Mouse (Mus musculus) stomach, embryonic 14.5 days (tissue): ENCODE data around the gene Ppp1r12c. TPM values are rescaled to one million over a fixed set of nuclear protein-coding genes. Genes with fewer than 3 reads are reported as not detected.
A peak's percentile ranks its signal among the peaks of the same experiment; 100 is the strongest.

Source experiments
- ATAC-seq: fragments of 200-750 bp; cut with Nextera tagmentation; 2 replicates; pipeline ENCODE4 v1.8.0; 2017; ENCODE audit warnings: low read depth, moderate TSS enrichment; ENCODE audit not compliant: insufficient number of reproducible peaks, insufficient read depth, low FRiP score
- H3K27ac ChIP-seq: fragments of 300-500 bp; sonication (generic); 2 replicates; pipeline ENCODE4 v1.5.1; 2014; ENCODE audit warnings: mild to moderate bottlenecking, low read length, moderate library complexity, mixed read lengths
- H3K27me3 ChIP-seq: fragments of 300-500 bp; sonication (generic); 2 replicates; pipeline ENCODE4 v1.6.1; 2014; ENCODE audit warnings: low read length, control low read depth, mixed read lengths; ENCODE audit not compliant: control insufficient read depth, insufficient read depth
- H3K36me3 ChIP-seq: fragments of 300-500 bp; sonication (generic); 2 replicates; pipeline ENCODE4 v1.6.1; 2014; ENCODE audit warnings: mild to moderate bottlenecking, control low read depth, low read length, moderate library complexity, mixed read lengths; ENCODE audit not compliant: control insufficient read depth, insufficient read depth
- H3K4me1 ChIP-seq: fragments of 300-500 bp; sonication (generic); 2 replicates; pipeline ENCODE4 v1.6.1; 2014; ENCODE audit warnings: low read length, control low read depth, mixed read lengths; ENCODE audit not compliant: control insufficient read depth, insufficient read depth
- H3K4me2 ChIP-seq: fragments of 300-500 bp; sonication (generic); replicated peaks from 2 replicates; pipeline ENCODE4 v1.6.1; 2014; ENCODE audit warnings: low read depth, low read length, control low read depth
- H3K4me3 ChIP-seq: fragments of 300-500 bp; sonication (generic); 2 replicates; pipeline ENCODE4 v1.5.1; 2014; ENCODE audit warnings: low read depth, low read length, control low read depth
- H3K9ac ChIP-seq: fragments of 300-500 bp; sonication (generic); replicated peaks from 2 replicates; pipeline ENCODE4 v1.6.1; 2014; ENCODE audit warnings: low read depth, mild to moderate bottlenecking, control low read depth, low read length, moderate library complexity, mixed read lengths
- H3K9me3 ChIP-seq: fragments of 300-500 bp; sonication (generic); 2 replicates; pipeline ENCODE4 v1.6.1; 2016; ENCODE audit warnings: low read depth, low read length, control low read depth; ENCODE audit not compliant: control insufficient read depth
- WGBS: fragments of 180-500 bp; shearing (Covaris S2); extraction: QIAGEN DNeasy Blood & Tissue Kit; methylation state at CpG from one replicate; pipeline ENCODE4 v1.1.7; 2014; 5-methylcytosine and 5-hydroxymethylcytosine counted together
- polyA plus RNA-seq: library from polyadenylated mRNA; unstranded; fragments of >200 nt; fragmentation: Nextera tagmentation; extraction: Ambion mirVana; gene quantifications from 2 replicates; pipeline ENCODE4 v1.2.1, GENCODE M21; 2014

Ppp1r12c gene
- polyA plus RNA-seq, 1 experiment from 2014 or later = 47.2 TPM

GRCm38 (mm10) chr7:4470275-4471178 lies 31.0 kb downstream of the Ppp1r12c start:
- Histone ChIP-seq H3K9ac (no peak overlapping the region), H3K4me3 (peak overlapping the region; percentile 32), H3K36me3 (no peaks in the 10 kb centered on the region), H3K4me1 (no peaks in the 10 kb centered on the region; the same call in 1 of the 2 replicates), H3K4me2 (peak overlapping the region; percentile 82), H3K27me3 (peaks cover 9% of the 10 kb centered on the region), H3K9me3 (no peaks in the 10 kb centered on the region), H3K27ac (no peak overlapping the region)
- WGBS = 2% methylated on average over 35 of the region's 35 CpGs
- ATAC-seq = peak; percentile 43; the same call in 1 of the 2 replicates

- Histone ChIP-seq H3K36me3 (no peaks in the 10 kb centered on the region), H3K4me1 (no peaks in the 10 kb centered on the region; the same call in 1 of the 2 replicates), H3K27me3 (peaks cover 6% of the 10 kb centered on the region; the same call in 1 of the 2 replicates), H3K9me3 (no peaks in the 10 kb centered on the region), H3K9ac (no peak overlapping the region), H3K27ac (no peak overlapping the region), H3K4me2 (no peak overlapping the region), H3K4me3 (no peak overlapping the region)
- ATAC-seq = no peak
- WGBS = 79% methylated on average over 3 of the region's 3 CpGs
These were observed 33.7 kb downstream of the Ppp1r12c start for GRCm38 (mm10) chr7:4467801-4468200.

- H3K4me3 ChIP-seq = no peak overlapping the region
- no peaks in the 10 kb centered on the region for H3K27me3 ChIP-seq
- H3K9me3 ChIP-seq = no peaks in the 10 kb centered on the region
- no peaks in the 10 kb centered on the region for H3K4me1 ChIP-seq
- no peaks in the 10 kb centered on the region for H3K36me3 ChIP-seq
- ATAC-seq = peak; percentile 88
- H3K9ac ChIP-seq = no peak overlapping the region
- peak overlapping the region; percentile 75 for H3K27ac ChIP-seq
- peak overlapping the region; percentile 17 for H3K4me2 ChIP-seq
- WGBS = 7% methylated on average over 12 of the region's 12 CpGs
These were observed 37.2 kb downstream of the Ppp1r12c start for GRCm38 (mm10) chr7:4464194-4464824.

GRCm38 (mm10) chr7:4460576-4461434 lies 40.7 kb downstream of the Ppp1r12c start, which contains the start of gene Eps8l1:
Gene Eps8l1, plus strand, starts transcription at chr7:4460674.
- 59% methylated on average over 13 of the region's 16 CpGs for WGBS
- peak; percentile 64 for ATAC-seq
- Histone ChIP-seq H3K27ac (peak within 1 kb of the TSS; percentile 66; the same call in 1 of the 2 replicates), H3K4me1 (no peaks in the 10 kb centered on the region), H3K9ac (no peak within 1 kb of the TSS), H3K4me2 (peak within 1 kb of the TSS; percentile 37), H3K4me3 (peak within 1 kb of the TSS; percentile 16; the same call in 1 of the 2 replicates), H3K9me3 (no peaks in the 10 kb centered on the region), H3K36me3 (no peaks in the 10 kb centered on the region), H3K27me3 (no peaks in the 10 kb centered on the region)

GRCm38 (mm10) chr7:4452644-4453043 lies 48.8 kb downstream of the Ppp1r12c start:
- 16% methylated on average over 4 of the region's 4 CpGs for WGBS
- Histone ChIP-seq H3K4me2 (no peak overlapping the region), H3K9ac (no peak overlapping the region), H3K27me3 (no peaks in the 10 kb centered on the region), H3K4me3 (no peak overlapping the region), H3K36me3 (no peaks in the 10 kb centered on the region), H3K4me1 (0 out of 2 replicates have a peak, but pooled peaks cover 5% of the 10 kb centered on the region), H3K9me3 (no peaks in the 10 kb centered on the region), H3K27ac (peak overlapping the region; percentile 73)
- ATAC-seq = peak; percentile 95

- Histone ChIP-seq H3K9ac (no peak overlapping the region), H3K27ac (peak overlapping the region; percentile 56; the same call in 1 of the 2 replicates), H3K4me2 (no peak overlapping the region), H3K9me3 (no peaks in the 10 kb centered on the region), H3K4me3 (no peak overlapping the region), H3K4me1 (peaks cover 10% of the 10 kb centered on the region; the same call in 1 of the 2 replicates), H3K27me3 (no peaks in the 10 kb centered on the region), H3K36me3 (no peaks in the 10 kb centered on the region)
- WGBS = 5% methylated on average over 2 of the region's 2 CpGs
- ATAC-seq = no peak
These were observed 52.3 kb downstream of the Ppp1r12c start for GRCm38 (mm10) chr7:4449211-4449610.

- Histone ChIP-seq H3K27ac (no peak overlapping the region), H3K4me2 (no peak overlapping the region), H3K27me3 (no peaks in the 10 kb centered on the region), H3K9me3 (no peaks in the 10 kb centered on the region), H3K4me1 (peaks cover 10% of the 10 kb centered on the region; the same call in 1 of the 2 replicates), H3K4me3 (no peak overlapping the region), H3K36me3 (peaks cover 5% of the 10 kb centered on the region; the same call in 1 of the 2 replicates), H3K9ac (no peak overlapping the region)
- 83% methylated on average over 3 of the region's 3 CpGs for WGBS
- no peak for ATAC-seq
These were observed 53.0 kb downstream of the Ppp1r12c start for GRCm38 (mm10) chr7:4448439-4448838.
